Mouse (Mus musculus) liver, embryonic 14.5 days (tissue): Measurements from ENCODE around the gene Gca.

Experiments used
- CTCF ChIP-seq: IDR thresholded peaks from 2 replicates; pipeline ENCODE4 v1.5.1; 2016; ENCODE audit warnings: antibody characterized with exemption, low read depth, control low read depth
- EP300 ChIP-seq: IDR thresholded peaks from 2 replicates; pipeline ENCODE4 v1.6.1; 2016; ENCODE audit warnings: antibody characterized with exemption, low read depth

- TF ChIP-seq CTCF = no peak
- TF ChIP-seq EP300 = no peak
Measured at GRCm38 (mm10) chr2:62715260-62715659, 51.2 kb downstream of the Gca start.
